Mouse (Mus musculus) E14TG2a.4 (cell line): ENCODE measurements around the gene C1qc.

Source experiments
- H3K27me3 ChIP-seq: 2 replicates; pipeline ENCODE4 v1.6.1; 2014; ENCODE audit warnings: low read length, control low read depth; ENCODE audit not compliant: insufficient read depth
- H3K36me3 ChIP-seq: 2 replicates; pipeline ENCODE4 v1.6.1; 2014; ENCODE audit warnings: low read length, control low read depth; ENCODE audit not compliant: insufficient read depth
- H3K4me1 ChIP-seq: replicated peaks from 2 replicates; pipeline ENCODE4 v1.6.1; 2014; ENCODE audit warnings: low read depth, low read length, control low read depth
- H3K4me3 ChIP-seq: replicated peaks from 2 replicates; pipeline ENCODE4 v1.5.1; 2014; ENCODE audit warnings: mild to moderate bottlenecking, low read length
- H3K9me3 ChIP-seq: 2 replicates; pipeline ENCODE4 v1.6.1; 2014; ENCODE audit warnings: low read length, control low read depth
- CTCF ChIP-seq: conservative IDR thresholded peaks from 2 replicates; pipeline ENCODE4 v1.5.1; 2014; ENCODE audit warnings: low read length
- NANOG ChIP-seq: IDR thresholded peaks from 2 replicates; pipeline ENCODE4 v1.6.1; 2014; ENCODE audit warnings: borderline replicate concordance, low read length, mixed read lengths
- POU5F1 ChIP-seq: IDR thresholded peaks from 2 replicates; pipeline ENCODE4 v1.6.1; 2014; ENCODE audit warnings: low read length, borderline replicate concordance

C1qc gene

DNA sequence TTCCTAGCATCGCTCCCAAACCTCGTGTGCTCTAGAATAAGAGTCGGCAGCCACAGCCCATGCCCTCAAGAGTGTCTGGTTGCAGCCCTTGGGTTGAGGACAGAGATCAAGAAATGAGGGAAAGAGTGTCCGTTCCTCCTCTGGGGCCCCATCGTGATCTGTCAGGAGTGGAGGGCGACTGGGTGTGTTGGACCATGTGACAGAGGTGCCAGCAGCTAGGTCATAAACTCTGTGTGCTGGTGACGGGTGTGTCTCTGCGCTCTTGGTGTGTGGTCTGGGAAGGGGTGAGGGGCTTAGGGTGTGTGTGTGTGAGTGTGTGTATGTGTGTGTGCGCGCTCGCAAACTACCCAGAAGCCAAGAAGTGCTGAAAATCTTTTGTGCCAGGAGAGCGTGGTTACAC, 39.9 kb downstream of the C1qc start:
- no peaks in the 10 kb centered on the region for H3K36me3 ChIP-seq
- H3K4me3 ChIP-seq: no peak overlapping the region
- no peaks in the 10 kb centered on the region for H3K9me3 ChIP-seq
- H3K4me1 ChIP-seq: peaks cover 12% of the 10 kb centered on the region
- TF ChIP-seq POU5F1 (no peak), NANOG (no peak), CTCF (no peak)
- H3K27me3 ChIP-seq: peaks cover 14% of the 10 kb centered on the region

- H3K9me3 ChIP-seq: no peaks in the 10 kb centered on the region
- peaks cover 15% of the 10 kb centered on the region for H3K4me1 ChIP-seq
- no peaks in the 10 kb centered on the region for H3K36me3 ChIP-seq
- H3K4me3 ChIP-seq: no peak overlapping the region
- H3K27me3 ChIP-seq: peaks cover 12% of the 10 kb centered on the region
- TF ChIP-seq NANOG: no peak
- TF ChIP-seq CTCF: no peak
- no peak for TF ChIP-seq POU5F1
Measured at GRCm38 (mm10) chr4:136852119-136852518, 40.7 kb downstream of the C1qc start.

DNA sequence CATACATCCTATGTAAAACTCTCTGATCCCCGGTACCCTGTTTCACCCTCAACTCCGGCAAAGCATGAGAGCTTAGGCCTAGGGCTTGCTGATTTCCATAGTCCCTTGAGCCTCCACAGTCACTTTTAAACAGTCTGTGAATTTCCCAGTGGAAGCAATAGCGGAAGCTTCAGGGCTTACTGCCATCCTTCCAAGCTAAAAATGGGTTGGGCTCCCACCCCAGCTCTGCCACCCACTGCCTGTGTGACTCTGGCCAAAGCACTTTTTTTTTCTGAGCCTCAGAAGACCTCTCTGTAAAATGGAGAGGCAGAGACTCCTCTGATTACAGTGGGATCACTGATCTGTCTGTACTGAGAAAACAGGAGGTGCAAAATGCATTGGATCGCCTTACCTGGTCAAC, 44.3 kb downstream of the C1qc start:
- peaks cover 11% of the 10 kb centered on the region for H3K4me1 ChIP-seq
- TF ChIP-seq POU5F1 (no peak), NANOG (no peak), CTCF (no peak)
- H3K9me3 ChIP-seq: no peaks in the 10 kb centered on the region
- no peak overlapping the region for H3K4me3 ChIP-seq
- H3K27me3 ChIP-seq: peaks cover 14% of the 10 kb centered on the region
- H3K36me3 ChIP-seq: no peaks in the 10 kb centered on the region

GRCm38 (mm10) chr4:136847166-136847565, 45.7 kb downstream of the C1qc start:
- Histone ChIP-seq H3K4me1 (peaks cover 6% of the 10 kb centered on the region; the same call in 1 of the 2 replicates), H3K9me3 (no peaks in the 10 kb centered on the region), H3K36me3 (no peaks in the 10 kb centered on the region), H3K4me3 (no peak overlapping the region), H3K27me3 (peaks cover 8% of the 10 kb centered on the region)
- TF ChIP-seq POU5F1: no peak
- TF ChIP-seq CTCF: no peak
- TF ChIP-seq NANOG: no peak

- peaks cover 24% of the 10 kb centered on the region for H3K27me3 ChIP-seq
- no peaks in the 10 kb centered on the region for H3K9me3 ChIP-seq
- peaks cover 32% of the 10 kb centered on the region for H3K4me1 ChIP-seq
- TF ChIP-seq CTCF: no peak
- TF ChIP-seq POU5F1: no peak
- TF ChIP-seq NANOG: no peak
- no peak overlapping the region for H3K4me3 ChIP-seq
- H3K36me3 ChIP-seq: no peaks in the 10 kb centered on the region
Measured at GRCm38 (mm10) chr4:136842802-136843201, 50.1 kb downstream of the C1qc start.

GRCm38 (mm10) chr4:136842033-136842432, 50.8 kb downstream of the C1qc start:
- Histone ChIP-seq H3K9me3 (no peaks in the 10 kb centered on the region), H3K27me3 (peaks cover 32% of the 10 kb centered on the region), H3K4me1 (peaks cover 36% of the 10 kb centered on the region), H3K4me3 (no peak overlapping the region), H3K36me3 (no peaks in the 10 kb centered on the region)
- no peak for TF ChIP-seq CTCF
- TF ChIP-seq POU5F1: no peak
- TF ChIP-seq NANOG: no peak

DNA sequence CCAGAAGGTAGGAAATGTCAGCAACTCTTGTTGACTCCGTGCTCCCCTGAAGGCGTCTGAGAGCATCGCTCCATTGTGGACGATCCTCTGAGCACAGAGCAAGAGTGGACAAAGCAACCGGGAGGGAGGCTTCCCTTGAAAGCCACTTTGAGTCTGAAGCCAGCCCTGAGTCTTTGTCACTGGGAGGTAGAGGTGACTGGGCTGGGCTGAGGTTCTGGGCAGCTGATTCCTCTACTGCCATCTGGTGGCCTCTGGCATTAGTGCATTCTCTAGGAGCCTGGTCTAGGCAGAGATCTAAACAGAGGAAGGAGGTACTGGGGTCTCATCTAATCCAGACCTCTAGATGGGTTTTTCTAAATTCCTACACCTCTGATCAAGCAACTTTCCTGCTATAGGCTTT, 51.8 kb downstream of the C1qc start:
- Histone ChIP-seq H3K4me1 (peaks cover 41% of the 10 kb centered on the region), H3K9me3 (no peaks in the 10 kb centered on the region), H3K27me3 (peaks cover 40% of the 10 kb centered on the region), H3K4me3 (no peak overlapping the region), H3K36me3 (no peaks in the 10 kb centered on the region)
- TF ChIP-seq NANOG (no peak), CTCF (peak; percentile 91)
